Mouse (Mus musculus) forebrain, embryonic 10.5 days (tissue): Measurements from ENCODE around the gene Slc25a39. TPM values are rescaled to one million over a fixed set of nuclear protein-coding genes. Genes with fewer than 3 reads are reported as not detected.

ENCODE experiments used
- DNase-seq: peaks from one replicate; pipeline ENCODE4 v3.0.0-alpha.2; 2017; ENCODE audit warnings: low spot score; ENCODE audit errors: extremely low spot score
- H3K27ac ChIP-seq: fragments of 300-500 bp; sonication (generic); 2 replicates; pipeline ENCODE4 v1.5.1; 2016; ENCODE audit warnings: mild to moderate bottlenecking
- H3K27me3 ChIP-seq: fragments of 300-500 bp; sonication (generic); 2 replicates; pipeline ENCODE4 v1.6.1; 2016; ENCODE audit warnings: mild to moderate bottlenecking; ENCODE audit not compliant: poor library complexity, severe bottlenecking
- H3K36me3 ChIP-seq: fragments of 300-500 bp; sonication (generic); replicated peaks from 2 replicates; pipeline ENCODE4 v1.6.1; 2016; ENCODE audit warnings: mild to moderate bottlenecking, moderate library complexity
- H3K4me1 ChIP-seq: fragments of 300-500 bp; sonication (generic); 2 replicates; pipeline ENCODE4 v1.6.1; 2016
- H3K4me3 ChIP-seq: fragments of 300-500 bp; sonication (generic); 2 replicates; pipeline ENCODE4 v1.5.1; 2016; ENCODE audit warnings: mild to moderate bottlenecking, moderate library complexity
- H3K9me3 ChIP-seq: fragments of 300-500 bp; sonication (generic); 2 replicates; pipeline ENCODE4 v1.6.1; 2016; ENCODE audit warnings: mild to moderate bottlenecking, moderate library complexity
- WGBS: fragments of 180-500 bp; shearing (Covaris S2); methylation state at CpG from one replicate; pipeline ENCODE4 v1.1.7; 2016; 5-methylcytosine and 5-hydroxymethylcytosine counted together
- microRNA-seq: library from miRNA; unstranded; fragments of <30 nt; microRNA quantifications from one replicate; pipeline ENCODE4, GENCODE M21; 2017
- polyA plus RNA-seq: library from polyadenylated mRNA; unstranded; fragments of >200 nt; fragmentation: Nextera tagmentation; extraction: Ambion mirVana; gene quantifications from 2 replicates; pipeline ENCODE4 v1.2.1, GENCODE M21; 2016

The Slc25a39 gene
- polyA plus RNA-seq, 1 experiment from 2014 or later: 262 TPM

GRCm38 (mm10) chr11:102353021-102353431 is 54.7 kb downstream of the Slc25a39 start:
- no peak for DNase-seq
- H3K36me3 ChIP-seq: no peaks in the 10 kb centered on the region
- H3K4me3 ChIP-seq: no peak overlapping the region
- peaks cover 4% of the 10 kb centered on the region; the same call in 1 of the 2 replicates for H3K27me3 ChIP-seq
- H3K27ac ChIP-seq: peak overlapping the region; percentile 33; the same call in 1 of the 2 replicates
- WGBS: 52% methylated on average over 8 of the region's 8 CpGs
- 0 out of 2 replicates have a peak, but pooled peaks cover 5% of the 10 kb centered on the region for H3K4me1 ChIP-seq
- no peaks in the 10 kb centered on the region for H3K9me3 ChIP-seq

Small RNAs within 50 kb of the gene (microRNA-seq; reads per million reads assigned to microRNA genes)
- gene Mir6930: not detected

Other genes with a start within 250 kb of the Slc25a39 start
- gene Lsm12, start 222.7 kb downstream of the Slc25a39 start, polyA plus RNA-seq: 137 and 141 TPM in 2 replicates
- gene G6pc3, start 218.3 kb downstream of the Slc25a39 start, polyA plus RNA-seq: 38.0 and 39.5 TPM in 2 replicates
- 39.8 and 44.6 TPM in 2 replicates for gene Hdac5, start 177.8 kb downstream of the Slc25a39 start, polyA plus RNA-seq
- gene BC030867, start 159.1 kb downstream of the Slc25a39 start, polyA plus RNA-seq: 27.3 TPM in 2 replicates
- 0.05 and 0.06 TPM in 2 replicates for gene Asb16, start 139.2 kb downstream of the Slc25a39 start, polyA plus RNA-seq
- gene Tmub2, start 123.0 kb downstream of the Slc25a39 start, polyA plus RNA-seq: 44.9 and 46.0 TPM in 2 replicates
- gene Atxn7l3, start 111.3 kb downstream of the Slc25a39 start, polyA plus RNA-seq: 14.1 and 15.6 TPM in 2 replicates
- 95.5 and 98.7 TPM in 2 replicates for gene Ubtf, start 88.2 kb downstream of the Slc25a39 start, polyA plus RNA-seq
- 37.4 and 52.1 TPM in 2 replicates for gene Slc4a1, start 41.7 kb downstream of the Slc25a39 start, polyA plus RNA-seq
- gene Rundc3a, start 14.5 kb downstream of the Slc25a39 start, polyA plus RNA-seq: 10.5 and 13.5 TPM in 2 replicates
- 66.2 and 70.1 TPM in 2 replicates for gene Grn, start 22.4 kb upstream of the Slc25a39 start, polyA plus RNA-seq
- gene Fam171a2, start 39.7 kb upstream of the Slc25a39 start, polyA plus RNA-seq: 2.2 and 2.8 TPM in 2 replicates
- 5.0 and 6.4 TPM in 2 replicates for gene Itga2b, start 62.2 kb upstream of the Slc25a39 start, polyA plus RNA-seq
- gene Gpatch8, start 148.4 kb upstream of the Slc25a39 start, polyA plus RNA-seq: 58.7 and 62.3 TPM in 2 replicates
- 11.8 and 13.1 TPM in 2 replicates for gene Gm11627, start 171.5 kb upstream of the Slc25a39 start, polyA plus RNA-seq
- gene Fzd2, start 196.4 kb upstream of the Slc25a39 start, polyA plus RNA-seq: 39.2 and 42.2 TPM in 2 replicates